Mouse (Mus musculus) gastrocnemius, postnatal 36 days (tissue): ENCODE data around the gene Cdc25a. TPM values are rescaled to one million over a fixed set of nuclear protein-coding genes. Genes with fewer than 3 reads are reported as not detected.

ENCODE experiments used
- DNase-seq, 2 experiments: peaks; one replicate each; pipeline ENCODE4 v3.0.0; 2022
- intact Hi-C: fragments of 180-260 bp; cut with DNase I; formaldehyde crosslinking; loops from one replicate; pipeline ENCODE4 v1.15.1; 2025
- microRNA-seq, 2 experiments: library from miRNA; unstranded; fragments of <30 nt; microRNA quantifications; one replicate each; pipeline ENCODE4 v1.2.0; 2021
- total RNA-seq, 2 experiments: library from RNA; stranded (reverse); gene quantifications; 2 replicates each; pipeline ENCODE4 v1.2.3; 2021

Cdc25a gene
- total RNA-seq, 2 experiments from 2014 or later = 3.4 to 4.2 TPM

DNA sequence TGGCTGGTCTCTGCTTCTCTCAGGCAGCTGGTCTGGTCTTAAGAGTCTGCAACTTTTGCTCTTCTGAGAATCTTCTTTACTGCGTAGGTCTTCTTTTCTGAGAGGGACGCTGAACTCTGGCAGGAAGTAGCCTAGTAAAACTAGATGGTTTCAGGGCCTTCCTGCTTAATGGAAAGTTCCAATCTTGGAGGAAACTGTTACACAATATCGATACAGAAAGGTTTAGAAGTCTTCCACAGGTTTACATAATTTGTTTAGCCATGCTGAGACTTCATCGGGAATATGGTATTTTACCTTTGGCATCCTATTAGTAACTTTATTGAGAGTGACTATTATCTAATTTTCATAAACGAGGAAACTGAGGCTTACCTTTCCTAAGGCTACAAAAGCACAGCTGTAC is 54.7 kb downstream of the Cdc25a start:
- intact Hi-C loops = no loop called here
- no peak for DNase-seq

DNA sequence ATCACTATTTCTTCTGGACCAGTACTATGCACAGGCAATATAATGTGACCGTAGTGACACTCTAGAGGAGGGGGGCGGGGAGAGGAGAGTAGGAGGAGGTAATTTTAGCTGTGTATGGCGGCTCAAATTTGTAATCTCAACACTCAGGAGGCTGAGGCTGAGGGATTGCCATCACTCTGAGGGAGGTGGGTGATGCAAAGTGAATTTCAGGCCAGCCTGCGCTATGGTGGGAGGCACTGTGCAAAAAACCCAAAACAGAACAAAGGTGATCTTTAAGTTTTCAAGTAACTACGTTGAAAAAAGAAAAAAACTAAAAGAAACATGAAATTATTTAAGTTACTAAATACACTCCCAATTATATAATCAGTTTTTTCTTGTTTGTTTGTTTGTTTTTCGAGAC is 55.4 kb downstream of the Cdc25a start:
- intact Hi-C loops = no loop called here
- DNase-seq = no peak

DNA sequence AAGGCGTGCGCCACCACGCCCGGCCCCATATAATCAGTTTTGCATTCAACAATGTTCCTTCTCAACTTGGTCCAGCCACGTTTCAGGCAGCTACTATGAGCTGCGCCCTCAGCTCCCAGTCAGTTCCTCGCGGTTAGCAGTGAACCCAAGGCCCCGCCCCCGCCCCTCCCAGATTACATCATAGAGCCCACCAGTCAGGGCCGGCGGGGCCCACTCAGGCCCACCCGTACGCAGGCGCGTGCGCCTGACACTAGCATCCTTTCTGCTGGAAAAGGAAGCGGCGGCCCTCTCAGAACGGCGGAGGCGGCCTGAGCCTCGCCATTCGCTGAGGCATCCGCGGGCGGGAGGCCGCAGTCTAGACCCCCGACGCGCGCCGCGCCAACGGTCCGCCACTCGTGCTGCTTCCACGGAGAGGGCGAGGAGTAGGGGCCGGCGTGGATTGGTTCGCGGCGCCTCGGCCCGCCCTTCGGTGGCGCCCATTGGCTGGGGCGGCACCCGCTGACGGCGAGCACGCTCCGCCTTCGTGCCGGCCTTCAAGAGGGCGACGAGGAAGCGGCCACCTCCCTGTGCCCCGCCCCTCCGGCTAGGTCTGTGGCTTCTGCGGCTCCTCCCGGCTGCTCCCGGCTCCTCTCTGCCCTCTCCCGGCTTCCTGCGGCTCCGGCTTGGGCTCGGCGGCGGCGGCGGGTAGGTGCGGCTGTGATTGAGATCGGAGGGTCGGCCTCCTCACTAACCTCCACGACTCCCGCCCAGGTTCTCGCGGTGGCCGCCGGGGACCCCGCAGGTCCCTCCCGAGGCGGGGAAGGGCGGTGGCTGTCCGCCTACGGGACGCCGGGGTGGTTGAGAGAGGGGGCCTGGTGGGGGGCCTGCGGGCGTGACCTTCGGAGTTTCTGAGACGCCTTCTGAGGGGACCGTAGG is 56.1 kb downstream of the Cdc25a start, which contains the start of gene Map4:
Gene Map4, plus strand, starts transcription at position 204 of the 915 bp plus-strand sequence.
- intact Hi-C loops = loop anchor here (2.0 kb wide), 1 partner anchor 37 kb away; no protein-coding TSS in a partner anchor
- peak; percentile 95 to 97 for DNase-seq

DNA sequence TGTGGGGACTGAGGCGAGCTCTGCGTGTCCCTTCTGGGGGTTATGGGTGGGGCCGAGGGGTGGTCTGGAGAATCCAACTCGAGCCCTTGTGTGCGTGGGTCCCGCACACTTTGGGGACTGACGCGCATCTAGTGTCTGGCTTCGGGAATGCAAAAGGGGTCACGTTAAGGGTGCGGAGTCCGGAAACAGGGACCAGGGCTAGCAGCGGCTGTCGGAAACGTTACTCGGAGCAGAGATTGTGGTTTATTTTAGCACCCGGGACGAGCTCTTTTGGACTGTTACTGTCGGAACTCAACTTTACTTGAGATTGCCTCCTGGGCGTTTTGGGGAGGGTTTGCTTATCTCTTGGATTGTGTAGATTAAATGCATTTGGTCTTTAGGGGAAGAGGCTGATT is 57.0 kb downstream of the Cdc25a start:
- intact Hi-C loops = loop anchor here (2.0 kb wide), 1 partner anchor 38 kb away; no protein-coding TSS in a partner anchor
- peak; percentile 22 to 41 for DNase-seq

DNA sequence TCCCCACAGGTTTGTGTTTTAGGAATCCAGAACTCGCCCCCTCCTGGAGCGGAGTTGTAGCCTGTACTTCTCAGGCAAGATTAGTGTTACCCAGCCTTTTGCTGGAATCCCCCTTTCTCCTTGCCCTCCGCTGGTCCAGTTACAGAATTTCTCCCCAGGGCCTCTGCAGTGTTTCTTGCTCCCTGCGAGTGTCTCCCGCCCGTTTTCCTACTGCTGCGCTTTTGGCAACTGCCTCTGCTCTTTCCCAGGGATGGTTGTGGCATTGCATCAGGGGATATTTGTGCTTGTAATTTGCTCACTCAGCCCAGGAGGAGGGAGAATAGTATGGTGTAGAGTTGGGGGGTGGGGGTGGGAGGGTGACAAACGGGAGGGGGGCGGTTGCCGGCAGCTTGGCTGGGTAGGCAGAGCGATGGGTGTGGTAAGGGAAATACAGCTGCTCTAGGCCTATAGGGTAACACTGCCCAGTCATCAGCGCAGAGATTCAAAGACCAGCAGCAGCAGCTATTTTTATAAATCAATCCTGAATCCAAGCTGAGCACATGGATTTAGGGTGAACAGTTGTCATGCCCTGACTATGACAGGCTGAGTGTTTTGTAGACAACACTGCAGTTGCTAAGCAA is 57.5 kb downstream of the Cdc25a start:
- DNase-seq = peak; percentile 42 to 49
- intact Hi-C loops = loop anchor here (2.0 kb wide), 1 partner anchor 38 kb away; no protein-coding TSS in a partner anchor

DNA sequence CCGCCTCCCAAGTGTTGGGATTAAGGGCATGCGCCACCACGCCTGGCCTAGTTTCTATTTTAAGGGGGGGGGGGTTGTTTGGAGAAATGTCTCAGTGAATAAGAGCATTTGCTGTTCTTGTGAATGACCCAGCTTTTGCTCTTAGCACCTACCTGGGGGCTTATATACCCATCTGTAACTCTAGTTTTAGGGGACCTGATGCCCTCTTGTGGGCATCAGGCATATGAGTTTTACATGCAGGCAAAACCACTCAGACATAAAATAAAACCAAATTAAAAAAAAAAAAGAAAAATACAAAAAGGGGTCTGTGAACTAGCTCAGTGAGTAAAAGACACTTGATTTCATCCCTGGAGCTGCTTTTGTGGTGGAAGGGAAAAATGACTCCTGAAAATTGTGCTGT is 64.0 kb downstream of the Cdc25a start:
- no peak for DNase-seq
- intact Hi-C loops = loop anchor here (5.0 kb wide), 1 partner anchor 43 kb away; no protein-coding TSS in a partner anchor

DNA sequence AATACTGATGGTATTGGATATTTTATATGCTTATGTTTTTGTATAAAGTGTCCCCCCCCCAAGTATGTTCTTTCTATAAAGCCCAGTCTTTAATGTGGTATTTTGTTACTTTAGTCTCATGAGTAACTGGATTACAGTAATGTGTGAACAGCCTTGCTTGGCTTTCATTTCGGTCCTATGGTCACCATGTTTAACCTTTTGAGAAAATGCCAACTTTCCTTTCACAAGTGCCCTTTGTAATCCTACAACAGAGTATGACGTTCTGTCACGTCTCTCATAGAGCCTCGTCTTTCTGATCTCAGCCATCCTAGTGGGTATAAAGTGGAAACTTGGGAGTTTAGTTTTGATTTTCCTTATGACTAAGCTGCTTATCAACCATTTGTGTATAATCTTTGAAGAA is 67.4 kb downstream of the Cdc25a start:
- no peak for DNase-seq
- intact Hi-C loops = no loop called here

Small RNAs within 50 kb of the gene (microRNA-seq; reads per million reads assigned to microRNA genes)
- gene Mir7089 = 0 reads per million in 2 experiments

Other genes starting within 250 kb of the Cdc25a start
- not detected for gene Fbxw24, start 249.5 kb upstream of the Cdc25a start, total RNA-seq
- gene Fbxw25, start 210.9 kb upstream of the Cdc25a start, total RNA-seq = not detected
- not detected for gene Fbxw18, start 172.9 kb upstream of the Cdc25a start, total RNA-seq
- not detected for gene Fbxw26, start 129.5 kb upstream of the Cdc25a start, total RNA-seq
- gene Fbxw27, start 84.9 kb upstream of the Cdc25a start, total RNA-seq = not detected
- not detected for gene Spink8, start 63.3 kb upstream of the Cdc25a start, total RNA-seq
- 10 to 100 TPM; 25.2 to 29.4 TPM for gene Nme6, start 42.8 kb upstream of the Cdc25a start, total RNA-seq
- gene Camp, start 26.0 kb upstream of the Cdc25a start, total RNA-seq = not detected
- 100 to 1,000 TPM; 418 to 437 TPM for gene Map4, start 55.9 kb downstream of the Cdc25a start, total RNA-seq
- 10 to 100 TPM; 21.1 to 23.8 TPM for gene Smarcc1, start 242.1 kb downstream of the Cdc25a start, total RNA-seq
- 10 to 100 TPM; 30.4 to 32.0 TPM for gene Dhx30, start 242.3 kb downstream of the Cdc25a start, total RNA-seq